Mouse (Mus musculus) left cerebral cortex, postnatal 4 days (tissue): ENCODE data around the gene Foxa3. TPM values are rescaled to one million over a fixed set of nuclear protein-coding genes. Genes with fewer than 3 reads are reported as not detected.
"Not testable (repeated sequence)": the region's sequence is repeated elsewhere in the genome, so short reads cannot be mapped to it uniquely, and the experiment has no call there.

Experiments used
- DNase-seq: peaks from one replicate; pipeline ENCODE4 v3.0.0-alpha.2; 2022
- intact Hi-C: fragments of 180-260 bp; cut with DNase I; formaldehyde crosslinking; loops from one replicate; pipeline ENCODE4 v1.15.1; 2025
- total RNA-seq, 2 experiments: library from RNA; stranded (reverse); gene quantifications; 2 replicates each; pipeline ENCODE4 v1.2.3; 2021

The Foxa3 gene
- not detected for total RNA-seq

DNA sequence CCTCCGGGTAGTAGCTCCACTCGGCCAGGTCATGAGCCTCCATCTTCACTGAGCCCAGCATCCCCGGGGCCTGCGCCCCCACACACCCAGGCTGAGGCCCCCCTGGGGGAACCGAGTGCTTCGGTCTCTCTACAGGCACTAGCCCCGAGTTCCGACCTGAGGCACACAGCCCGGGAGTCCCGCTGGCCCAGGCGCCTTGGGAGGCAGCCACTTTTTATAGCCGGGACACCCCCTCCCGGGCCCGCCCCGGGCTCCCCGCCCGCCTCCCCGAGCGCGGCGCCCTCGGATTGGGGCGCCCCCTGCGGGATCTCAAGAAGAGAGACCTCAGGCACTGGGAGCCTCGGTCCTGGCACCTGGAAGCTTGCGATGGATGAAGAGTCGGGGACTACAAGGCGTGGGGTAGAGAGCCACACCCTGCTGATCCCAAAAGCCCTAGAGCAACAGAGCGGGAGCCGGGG is at the start of gene Foxa3:
TSS of gene Foxa3 (minus strand) at position 182 of the 458 bp plus-strand sequence.
- intact Hi-C loops, result no loop called here

DNA sequence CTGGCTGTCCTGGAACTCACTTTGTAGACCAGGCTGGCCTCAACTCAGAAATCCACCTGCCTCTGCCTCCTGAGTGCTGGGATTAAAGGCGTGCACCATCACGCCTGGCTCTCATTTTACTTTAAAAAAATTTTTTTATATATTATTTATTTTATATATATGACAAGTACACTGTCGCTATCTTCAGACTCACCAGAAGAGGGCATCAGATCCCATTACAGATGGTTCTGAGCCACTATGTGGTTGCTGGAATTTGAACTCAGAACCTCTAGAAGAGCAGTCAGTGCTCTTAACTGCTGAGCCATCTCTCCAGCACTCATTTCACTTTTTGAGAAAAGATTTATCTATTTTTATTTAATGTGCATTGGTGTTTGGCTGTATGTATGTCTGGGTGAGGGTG is 47.7 kb upstream of the Foxa3 start:
- intact Hi-C loops, DNase-seq: not testable (repeated sequence)

More for the DNA sequence above, at the start of gene Foxa3:
- no peak for DNase-seq

DNA sequence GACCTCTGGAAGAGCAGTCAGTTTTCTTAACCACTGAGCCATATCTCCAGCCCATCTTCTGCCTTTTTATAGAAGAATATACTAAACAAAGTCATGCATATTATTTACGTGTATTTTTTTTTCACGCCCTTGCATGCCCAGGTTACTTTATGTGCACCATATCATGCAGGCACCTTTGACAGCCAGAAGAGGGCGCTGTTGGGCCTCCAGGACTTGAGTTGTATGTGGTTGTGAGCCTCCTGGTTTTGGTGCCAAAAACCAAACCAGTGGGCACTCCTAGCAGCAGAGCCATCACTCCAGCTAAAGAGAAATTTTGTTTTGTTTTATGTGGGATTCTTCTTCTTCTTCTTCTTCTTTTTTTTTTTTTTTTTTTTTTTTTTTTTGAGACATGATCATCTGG is 46.2 kb upstream of the Foxa3 start:
- DNase-seq, result no peak
- intact Hi-C loops, result no loop called here

DNA sequence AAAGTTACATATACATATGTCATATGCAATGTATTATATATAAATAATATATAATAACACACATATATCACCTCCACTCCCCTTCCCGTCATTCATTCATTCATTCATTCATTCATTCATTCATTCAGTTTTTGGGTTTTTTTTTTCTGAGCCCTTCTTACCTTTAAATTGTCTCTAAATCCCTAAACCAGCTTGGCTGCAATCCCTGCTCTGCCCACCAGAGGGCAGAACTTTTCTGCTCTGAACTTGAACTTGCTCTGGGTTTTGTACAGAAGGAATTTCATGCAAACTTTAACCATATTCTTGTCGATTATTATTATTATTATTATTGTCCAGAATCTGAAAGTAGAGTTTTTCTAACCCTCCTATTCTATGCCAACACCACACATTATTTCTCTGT is 45.4 kb upstream of the Foxa3 start:
- DNase-seq, result peak; percentile 68
- intact Hi-C loops, result no loop called here

DNA sequence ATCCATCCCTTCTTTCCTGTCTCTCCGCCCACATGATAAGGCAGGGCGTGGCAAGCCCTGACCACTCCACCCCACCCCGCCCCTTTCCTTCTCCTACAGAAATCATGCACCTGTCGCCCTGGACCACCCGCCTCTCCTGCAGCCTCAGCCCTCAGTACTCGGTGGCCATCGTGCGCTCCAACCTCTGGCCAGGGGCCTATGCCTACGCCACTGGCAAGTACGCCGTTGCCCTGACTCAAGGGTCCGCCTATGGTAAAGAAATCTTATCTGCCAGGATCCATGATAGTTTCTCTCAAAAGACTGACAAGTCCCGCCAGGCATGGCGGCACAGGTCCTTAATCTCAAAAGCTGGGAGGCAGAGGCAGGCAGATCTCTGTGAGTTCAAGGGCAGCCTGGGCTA is 44.6 kb upstream of the Foxa3 start:
- intact Hi-C loops, result no loop called here
- DNase-seq, result no peak

DNA sequence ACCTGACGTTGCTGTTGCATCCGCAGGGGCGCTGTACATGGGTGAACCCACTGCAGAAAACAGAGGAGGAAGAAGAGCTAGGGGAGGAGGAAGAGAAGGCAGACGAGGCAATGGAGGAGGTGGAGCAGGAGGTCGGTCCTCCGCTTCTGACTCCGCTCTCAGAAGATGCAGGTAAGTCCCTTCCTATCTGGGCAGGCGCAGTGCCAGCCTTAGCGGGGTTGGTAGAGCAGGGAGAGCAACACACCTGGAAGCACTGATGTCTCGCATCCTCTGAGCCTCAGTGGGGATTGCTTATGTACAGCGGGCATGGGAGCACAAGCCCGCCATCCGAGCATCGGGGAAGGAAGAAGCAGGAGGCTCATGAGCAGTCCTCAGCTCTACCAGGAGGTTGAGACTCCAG is 43.7 kb upstream of the Foxa3 start:
- no peak for DNase-seq
- intact Hi-C loops, result no loop called here

DNA sequence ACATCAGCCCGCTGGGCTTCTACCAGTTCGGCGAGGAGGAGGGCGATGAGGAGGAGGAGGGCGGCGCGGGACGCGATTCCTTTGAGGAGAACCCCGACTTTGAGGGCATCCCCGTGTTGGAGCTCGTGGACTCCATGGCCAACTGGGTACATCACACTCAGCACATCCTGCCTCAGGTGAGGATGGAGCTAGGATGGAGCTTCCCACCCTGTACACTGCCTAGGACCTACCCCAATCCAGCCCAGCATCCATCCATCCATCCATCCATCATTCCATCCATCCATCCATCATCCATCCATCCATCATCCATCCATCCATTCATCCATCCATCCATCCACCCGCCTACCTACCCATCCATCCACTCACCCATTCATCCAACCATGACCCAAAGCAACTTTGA is 42.6 kb upstream of the Foxa3 start:
- intact Hi-C loops, result no loop called here
- no peak for DNase-seq

DNA sequence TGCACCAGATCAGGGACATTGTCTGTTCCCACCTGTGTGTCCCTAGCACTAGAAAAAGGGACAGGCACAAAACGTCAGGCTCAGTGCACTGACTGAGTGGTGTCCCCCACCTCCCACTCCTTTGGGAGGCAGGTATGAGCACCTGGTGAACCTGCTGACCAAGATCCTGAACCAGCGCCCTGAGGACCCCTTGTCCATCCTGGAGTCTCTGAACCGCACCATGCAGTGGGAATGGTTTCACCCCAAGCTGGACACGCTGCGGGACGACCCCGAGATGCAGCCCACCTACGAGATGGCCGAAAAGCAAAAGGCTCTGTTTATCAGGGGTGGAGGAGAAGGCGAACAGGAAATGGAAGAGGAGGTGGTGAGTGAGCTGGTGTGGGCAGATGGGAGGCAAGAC is 34.1 kb upstream of the Foxa3 start:
- intact Hi-C loops, result no loop called here
- DNase-seq, result no peak

DNA sequence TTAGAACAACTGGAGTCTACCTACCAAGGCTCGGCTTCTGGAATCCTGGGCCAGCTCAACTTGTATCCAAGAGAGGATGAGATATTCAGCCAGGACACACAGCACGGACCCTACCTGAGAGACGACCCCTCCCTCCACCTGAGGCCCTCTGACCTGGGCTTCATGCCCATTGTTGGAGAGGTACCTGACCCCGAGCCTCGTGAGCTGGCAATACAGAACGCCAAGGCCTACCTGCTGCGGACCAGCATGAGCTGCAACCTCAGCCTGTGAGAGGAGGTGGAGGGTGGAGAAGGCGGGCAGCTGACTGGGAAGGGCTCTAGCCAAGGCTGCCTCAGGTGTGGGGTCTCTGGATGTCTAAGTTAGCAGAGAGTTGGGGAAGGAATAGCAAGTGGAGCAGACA is 31.8 kb upstream of the Foxa3 start:
- intact Hi-C loops, result no loop called here

DNA sequence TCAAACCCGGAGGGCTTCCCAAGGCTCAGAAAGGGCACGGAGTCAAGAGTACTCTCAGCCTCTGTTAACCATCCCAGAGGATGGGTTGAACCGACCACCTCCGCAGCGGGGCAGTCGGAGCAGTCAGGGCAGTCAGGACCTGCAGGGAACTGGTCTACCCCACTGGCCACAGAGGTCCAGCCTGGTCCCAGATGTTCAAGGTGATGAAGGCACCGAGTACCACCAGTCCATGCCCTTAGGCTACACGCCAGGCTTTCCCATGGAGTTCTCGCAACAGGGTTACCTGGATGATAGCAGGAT is 31.4 kb upstream of the Foxa3 start:
- intact Hi-C loops, result no loop called here
- no peak for DNase-seq

More for the DNA sequence above, 31.8 kb upstream of the Foxa3 start:
- DNase-seq, result no peak

DNA sequence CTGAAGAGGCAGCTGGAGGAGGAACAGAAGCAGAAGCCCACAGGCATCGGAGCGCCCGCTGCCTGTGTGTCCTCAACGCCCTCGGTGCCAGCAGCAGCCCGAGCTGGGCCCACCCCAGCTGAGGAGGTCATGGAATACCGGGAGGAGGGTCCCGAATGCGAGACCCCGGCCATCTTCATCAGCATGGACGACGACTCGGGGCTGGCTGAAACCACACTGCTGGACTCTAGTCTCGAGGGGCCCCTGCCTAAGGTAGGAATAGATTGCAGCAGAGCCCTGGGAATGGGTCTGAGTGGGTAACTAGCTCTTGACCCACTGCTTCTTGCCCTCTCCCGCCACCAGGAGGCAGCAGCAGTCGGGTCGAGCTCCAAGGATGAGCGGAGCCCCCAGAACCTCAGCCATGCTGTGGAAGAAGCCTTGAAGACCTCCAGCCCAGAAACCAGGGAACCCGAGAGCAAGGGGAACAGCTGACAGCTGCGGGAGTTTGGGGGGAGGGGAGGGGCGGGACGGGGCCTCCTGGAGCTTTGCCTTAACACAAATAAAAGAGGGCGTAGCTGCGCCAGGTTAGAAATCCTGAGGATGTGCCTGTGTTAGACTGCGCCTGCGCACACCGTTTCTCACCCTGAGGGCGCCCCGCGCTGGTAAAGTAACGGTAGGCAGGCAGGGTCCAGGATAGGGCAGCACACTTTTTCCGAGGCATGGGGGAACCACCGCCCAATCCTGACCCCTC is 30.9 kb upstream of the Foxa3 start, which contains the start of gene Rsph6a:
TSS of gene Rsph6a (plus strand) at position 644 of the 730 bp plus-strand sequence.
- peak; percentile 79 for DNase-seq
- intact Hi-C loops, result no loop called here

DNA sequence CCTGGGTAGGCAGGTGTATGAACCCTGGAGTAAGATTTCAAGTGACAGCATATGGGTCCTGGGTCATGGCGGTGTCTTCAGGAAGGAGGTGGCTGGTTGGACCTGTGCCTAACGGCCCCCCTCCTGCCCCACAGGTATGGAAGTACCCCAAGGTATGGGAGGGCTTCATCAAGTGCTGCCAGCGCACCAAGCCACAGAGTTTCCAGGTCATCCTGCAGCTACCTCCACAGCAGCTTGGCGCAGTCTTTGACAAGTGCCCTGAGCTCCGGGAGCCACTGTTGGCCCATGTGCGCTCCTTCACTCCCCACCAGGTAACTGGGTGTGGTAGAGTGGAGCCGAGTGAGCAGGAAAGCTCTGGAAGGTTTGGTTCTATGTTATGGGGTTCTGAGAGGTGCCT is 29.8 kb upstream of the Foxa3 start:
- no peak for DNase-seq
- intact Hi-C loops, result no loop called here

DNA sequence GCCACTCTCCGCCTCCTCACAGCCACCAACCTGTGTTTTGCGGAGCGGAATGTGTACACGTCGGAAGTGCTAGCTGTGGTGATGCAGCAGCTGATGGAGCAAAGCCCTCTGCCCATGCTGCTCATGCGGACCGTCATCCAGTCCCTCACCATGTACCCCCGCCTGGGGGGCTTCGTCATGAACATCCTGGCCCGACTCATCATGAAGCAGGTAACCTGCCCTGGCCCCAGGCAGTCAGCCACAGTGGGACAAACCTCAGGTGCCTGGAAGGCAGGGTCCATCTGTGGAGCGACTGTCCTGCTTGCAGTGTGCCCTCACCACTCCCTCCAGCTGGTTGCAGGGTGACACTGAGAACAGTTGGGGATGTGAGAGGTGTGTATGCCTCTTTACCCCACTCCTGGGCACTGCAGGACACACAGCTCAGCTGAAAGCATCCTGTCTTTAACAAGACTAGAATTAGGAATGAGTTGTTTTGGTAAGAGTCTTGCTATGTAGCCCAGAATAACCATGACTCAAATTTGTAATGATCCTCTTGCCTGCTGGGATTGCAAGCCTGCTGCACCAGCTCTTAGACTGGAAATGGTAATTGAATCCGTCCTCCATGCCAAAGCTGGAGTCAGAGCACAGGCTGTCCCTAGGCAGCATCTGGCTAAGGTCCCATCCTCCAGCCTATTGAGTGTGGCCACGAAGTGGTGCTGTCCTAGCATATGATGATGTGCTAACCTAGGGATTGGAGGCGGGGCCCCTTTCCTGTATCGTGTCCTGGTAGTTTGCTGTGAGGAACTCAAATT is 29.2 kb upstream of the Foxa3 start:
- DNase-seq, result no peak
- intact Hi-C loops, result no loop called here

DNA sequence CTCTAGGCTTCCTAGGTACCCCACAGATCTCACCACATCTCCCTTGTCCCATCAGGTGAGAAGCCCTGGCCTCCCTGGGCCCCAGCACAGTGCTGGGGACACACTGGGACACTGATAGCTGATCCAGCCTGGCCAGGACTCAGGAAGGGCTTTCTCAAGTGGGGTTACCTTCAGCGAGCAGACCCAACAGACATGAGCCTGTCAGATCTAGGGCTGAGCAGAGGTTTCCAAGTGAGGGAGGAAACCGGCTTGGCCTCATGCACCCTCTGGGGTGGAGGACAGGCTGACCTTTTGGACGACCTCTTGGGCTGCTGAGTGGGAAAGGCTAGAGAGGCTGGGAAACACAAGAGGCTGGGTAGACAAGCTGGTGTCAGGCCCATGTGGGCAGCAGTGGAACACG is 27.8 kb upstream of the Foxa3 start:
- DNase-seq, result no peak

DNA sequence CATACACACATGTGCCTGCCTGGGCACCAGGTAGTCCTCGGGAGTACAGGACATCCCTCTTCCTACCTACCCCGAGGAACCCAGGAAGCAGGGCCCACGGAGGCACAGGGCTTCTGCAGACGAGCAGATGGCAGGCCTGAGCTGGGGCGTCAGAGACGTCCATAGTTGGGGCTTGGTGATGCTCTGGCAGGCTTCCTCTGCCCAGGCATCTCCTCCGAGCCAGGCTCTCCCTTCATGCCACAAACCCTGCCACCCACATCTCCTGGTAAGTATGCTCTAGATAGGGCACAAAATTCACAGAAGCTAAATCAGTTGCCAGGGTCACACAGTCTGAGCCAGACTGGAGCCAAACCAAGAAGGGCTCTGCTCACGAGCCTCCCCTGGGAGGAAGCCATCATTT is 26.8 kb upstream of the Foxa3 start:
- intact Hi-C loops, result no loop called here
- DNase-seq, result peak; percentile 32

More for the DNA sequence above, 27.8 kb upstream of the Foxa3 start:
- intact Hi-C loops, result no loop called here

DNA sequence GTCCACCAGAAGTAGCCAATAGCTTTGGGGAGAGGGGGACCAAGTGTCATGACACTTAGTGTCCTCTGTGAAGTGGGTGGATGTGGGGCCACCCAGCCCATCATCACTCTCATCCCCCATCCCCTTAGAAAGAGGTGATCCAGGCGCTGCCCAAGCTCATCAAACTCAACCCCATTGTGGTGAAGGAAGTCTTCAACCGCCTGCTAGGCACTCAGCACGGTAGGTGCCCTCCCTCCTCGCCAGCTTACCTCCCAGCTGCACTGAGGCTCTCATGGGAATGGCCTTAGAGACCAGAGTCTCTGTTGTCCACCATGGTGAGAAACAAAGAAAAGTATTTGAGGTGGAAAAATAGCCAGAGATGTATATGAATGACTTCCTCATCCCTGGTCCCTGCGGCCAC is 25.9 kb upstream of the Foxa3 start:
- intact Hi-C loops, result no loop called here
- DNase-seq, result no peak

DNA sequence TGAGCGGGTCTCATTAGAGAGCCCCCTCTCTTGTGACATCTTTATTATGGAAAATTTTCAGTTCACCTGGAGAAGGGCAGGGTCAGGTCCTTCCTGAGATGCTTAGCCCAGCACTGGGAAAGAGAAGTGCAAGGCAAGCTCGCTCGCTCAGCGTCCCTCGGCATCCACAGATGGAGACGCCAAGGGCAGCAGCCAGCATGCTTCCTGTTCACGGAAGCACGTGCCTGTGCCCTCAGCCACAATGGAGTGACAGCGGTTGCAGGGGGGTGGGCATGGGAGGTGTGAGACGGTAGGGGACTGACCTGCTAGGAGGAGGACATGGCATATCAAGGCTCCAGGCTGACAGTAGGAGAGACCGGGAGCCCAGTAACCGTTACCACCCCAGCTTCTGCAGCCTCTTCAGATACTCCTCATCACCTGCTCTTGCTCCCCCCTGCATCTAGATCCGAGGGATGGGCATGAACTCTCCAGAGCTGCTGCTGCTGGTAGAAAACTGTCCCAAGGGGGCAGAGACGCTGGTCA is 24.7 kb upstream of the Foxa3 start:
- intact Hi-C loops, result no loop called here
- DNase-seq, result no peak

DNA sequence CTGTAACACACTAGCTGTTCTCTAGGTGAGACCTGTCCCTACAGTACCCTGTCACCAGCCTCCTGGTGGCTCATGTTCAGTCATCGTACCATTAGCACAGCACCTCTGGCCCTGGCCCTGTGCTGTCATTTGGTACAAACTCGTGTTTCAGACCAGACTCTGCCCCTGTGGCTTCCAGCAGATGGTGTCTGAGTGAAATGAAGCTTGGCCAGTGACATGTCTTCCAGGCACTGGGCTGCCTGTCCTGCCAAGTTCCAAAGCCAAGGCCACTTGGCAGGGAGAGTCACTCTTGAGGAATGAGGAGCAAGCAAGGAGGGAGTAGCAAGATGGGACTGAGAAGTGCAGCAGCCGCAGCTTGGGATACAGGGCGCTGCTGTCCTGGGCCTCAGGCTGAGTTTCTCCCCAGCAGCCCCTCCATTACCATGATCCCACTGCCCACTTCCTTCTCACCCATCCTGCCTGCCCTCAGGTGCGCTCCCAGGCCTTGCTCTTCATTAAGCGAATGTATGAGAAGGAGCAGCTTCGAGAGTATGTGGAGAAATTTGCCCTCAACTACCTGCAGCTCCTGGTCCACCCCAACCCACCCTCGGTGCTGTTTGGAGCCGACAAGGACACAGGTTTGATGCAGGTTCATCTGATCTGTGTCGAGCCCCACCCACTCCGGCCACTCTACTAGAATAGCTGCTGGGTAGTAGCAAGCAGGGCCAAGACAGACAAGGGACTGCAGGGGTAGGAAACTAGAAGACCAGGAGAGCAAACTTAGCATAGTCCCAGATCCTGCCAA is 23.1 kb upstream of the Foxa3 start:
- intact Hi-C loops, result no loop called here
- DNase-seq, result peak; percentile 75

DNA sequence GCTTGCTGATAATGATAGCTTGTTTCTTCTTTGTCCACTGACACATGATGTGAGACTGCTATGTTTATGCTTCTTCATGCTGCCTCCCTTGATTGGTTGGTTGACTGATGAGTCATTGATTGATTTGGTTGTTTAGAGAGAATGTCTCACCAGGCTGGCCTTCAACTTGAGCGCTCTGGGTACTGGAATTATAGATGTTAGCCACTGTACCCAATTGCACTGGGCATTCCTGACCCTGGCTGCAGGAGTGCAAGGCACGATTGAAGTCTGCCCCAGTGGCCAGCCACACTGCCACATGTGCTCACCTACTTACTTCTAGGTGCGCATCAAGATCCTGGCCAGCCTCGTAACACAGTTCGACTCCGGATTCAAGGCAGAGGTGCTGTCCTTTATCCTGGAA is 21.3 kb upstream of the Foxa3 start:
- DNase-seq, result no peak
- intact Hi-C loops, result no loop called here

DNA sequence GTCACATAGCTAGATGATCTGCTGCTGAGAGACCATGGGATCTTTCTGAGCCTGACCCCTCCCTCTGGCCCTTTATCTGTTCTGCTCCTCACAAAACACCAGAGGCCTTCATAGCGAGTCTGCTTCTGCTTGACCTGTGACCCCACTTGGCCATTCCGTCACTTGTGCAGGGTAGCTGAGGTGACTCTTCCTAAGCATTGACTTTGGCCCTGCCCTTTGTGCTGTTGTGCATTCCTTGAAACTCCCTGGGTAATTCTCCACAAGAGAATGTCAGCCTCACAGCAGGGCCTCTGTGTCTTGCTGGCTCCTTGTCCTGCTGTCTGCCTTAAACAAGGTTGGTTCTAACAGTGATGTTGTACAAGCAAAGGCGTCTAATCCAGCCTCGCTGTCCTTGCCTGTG is 8.3 kb upstream of the Foxa3 start:
- DNase-seq, result no peak
- intact Hi-C loops, result no loop called here

DNA sequence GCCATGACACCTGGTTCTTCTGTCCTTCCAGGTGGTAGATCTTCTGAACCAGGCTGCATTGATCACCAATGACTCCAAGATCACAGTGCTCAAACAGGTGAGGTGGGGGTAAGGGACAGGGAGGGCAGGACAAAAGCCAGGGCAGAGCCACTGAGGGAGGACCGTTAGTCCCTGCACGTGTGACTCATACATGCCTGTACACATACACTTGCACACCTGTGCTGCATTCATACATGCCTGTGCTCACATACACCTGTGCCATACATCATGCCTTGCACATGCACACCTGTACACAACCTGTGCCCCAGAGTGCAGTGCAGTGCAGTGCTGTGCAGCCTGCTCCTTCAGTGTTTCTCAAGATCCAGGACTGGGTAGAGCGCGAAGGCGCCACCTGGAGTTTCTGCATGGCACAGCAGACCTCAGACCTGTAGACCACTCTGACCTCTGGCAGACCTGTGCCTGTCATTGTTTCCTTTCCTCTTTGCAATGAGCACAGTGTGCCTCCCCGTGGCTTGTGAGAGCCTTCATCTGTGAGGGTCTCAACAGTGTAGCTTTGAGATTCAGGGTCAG is 5.8 kb upstream of the Foxa3 start:
- peak; percentile 61 for DNase-seq
- intact Hi-C loops, result no loop called here
